Mouse (Mus musculus) megakaryocyte, embryonic 14.5 days (primary cell): ENCODE data around the gene Dnase2a.

Experiments used
- FLI1 ChIP-seq: IDR thresholded peaks from 2 replicates; pipeline ENCODE4 v1.6.1; 2012; ENCODE audit warnings: low read length, inconsistent platforms, mixed read lengths
- GATA1 ChIP-seq: IDR thresholded peaks from 3 replicates; pipeline ENCODE4 v1.6.1; 2012; ENCODE audit warnings: mixed read lengths, low read length, inconsistent platforms, borderline replicate concordance

GRCm38 (mm10) chr8:84947241-84947545, 38.8 kb downstream of the Dnase2a start:
- TF ChIP-seq GATA1 = no peak
- no peak for TF ChIP-seq FLI1
